Mouse (Mus musculus): ENCODE measurements around the gene Gpr37l1.
A peak's percentile ranks its signal among the peaks of the same experiment; 100 is the strongest.

Gpr37l1 gene

GRCm38 (mm10) chr1:135147702-135148058 is 19.8 kb downstream of the Gpr37l1 start:
- DNase-seq (ENCODE audit: low spot score): no peak

- DNase-seq (ENCODE audit: low spot score): peak; percentile 73
These were observed 20.4 kb downstream of the Gpr37l1 start for GRCm38 (mm10) chr1:135146946-135147701.

- peak; percentile 85 for DNase-seq (ENCODE audit: low spot score)
These were observed 21.2 kb downstream of the Gpr37l1 start, which contains the start of gene Arl8a for GRCm38 (mm10) chr1:135146077-135146945. TSS of gene Arl8a (plus strand) at chr1:135146824.

- DNase-seq (ENCODE audit: low spot score): no peak
These were observed 23.5 kb downstream of the Gpr37l1 start for GRCm38 (mm10) chr1:135143940-135144339.

- DNase-seq (ENCODE audit: low spot score): no peak
These were observed 25.0 kb downstream of the Gpr37l1 start for GRCm38 (mm10) chr1:135142452-135142851.

GRCm38 (mm10) chr1:135139906-135140305 is 27.6 kb downstream of the Gpr37l1 start:
- no peak for DNase-seq (ENCODE audit: low spot score)

- peak; percentile 91 for DNase-seq (ENCODE audit: low spot score)
These were observed 31.0 kb downstream of the Gpr37l1 start for GRCm38 (mm10) chr1:135136500-135136899.

GRCm38 (mm10) chr1:135135111-135135787 is 32.2 kb downstream of the Gpr37l1 start:
- no peak for DNase-seq (ENCODE audit: low spot score)

GRCm38 (mm10) chr1:135133678-135134435 is 33.6 kb downstream of the Gpr37l1 start:
- DNase-seq (ENCODE audit: low spot score): no peak

- DNase-seq (ENCODE audit: low spot score): no peak
These were observed 34.5 kb downstream of the Gpr37l1 start for GRCm38 (mm10) chr1:135132893-135133369.

GRCm38 (mm10) chr1:135132473-135132872 is 35.0 kb downstream of the Gpr37l1 start, which contains the start of gene Ptpn7:
TSS of gene Ptpn7 (plus strand) at chr1:135132700.
- no peak for DNase-seq (ENCODE audit: low spot score)

- no peak for DNase-seq (ENCODE audit: low spot score)
These were observed 35.9 kb downstream of the Gpr37l1 start for GRCm38 (mm10) chr1:135131560-135131959.

- DNase-seq (ENCODE audit: low spot score): no peak
These were observed 36.4 kb downstream of the Gpr37l1 start for GRCm38 (mm10) chr1:135131034-135131433.

- no peak for DNase-seq (ENCODE audit: low spot score)
These were observed 37.0 kb downstream of the Gpr37l1 start for GRCm38 (mm10) chr1:135130376-135131018.

GRCm38 (mm10) chr1:135129543-135130183 is 37.8 kb downstream of the Gpr37l1 start:
- DNase-seq (ENCODE audit: low spot score): no peak

- DNase-seq (ENCODE audit: low spot score): no peak
These were observed 38.5 kb downstream of the Gpr37l1 start for GRCm38 (mm10) chr1:135128986-135129385.

- no peak for DNase-seq (ENCODE audit: low spot score)
These were observed 39.5 kb downstream of the Gpr37l1 start for GRCm38 (mm10) chr1:135128011-135128441.

- DNase-seq (ENCODE audit: low spot score): no peak
These were observed 40.9 kb downstream of the Gpr37l1 start for GRCm38 (mm10) chr1:135126443-135127027.

GRCm38 (mm10) chr1:135125990-135126389 is 41.5 kb downstream of the Gpr37l1 start:
- no peak for DNase-seq (ENCODE audit: low spot score)
